Mouse (Mus musculus) kidney, embryonic 16.5 days (tissue): ENCODE data around the gene Gas2l1. TPM values are rescaled to one million over a fixed set of nuclear protein-coding genes. Genes with fewer than 3 reads are reported as not detected.

Source experiments
- ATAC-seq: fragments of 200-750 bp; cut with Nextera tagmentation; 2 replicates; pipeline ENCODE4 v1.8.0; 2017; ENCODE audit warnings: moderate TSS enrichment; ENCODE audit not compliant: low FRiP score, low TSS enrichment
- H3K27ac ChIP-seq: fragments of 300-500 bp; sonication (generic); 2 replicates; pipeline ENCODE4 v1.5.1; 2014; ENCODE audit warnings: low read length
- H3K27me3 ChIP-seq: fragments of 300-500 bp; sonication (generic); 2 replicates; pipeline ENCODE4 v1.6.1; 2014; ENCODE audit warnings: low read length, control low read depth, mixed read lengths; ENCODE audit not compliant: insufficient read depth
- H3K36me3 ChIP-seq: fragments of 300-500 bp; sonication (generic); 2 replicates; pipeline ENCODE4 v1.6.1; 2014; ENCODE audit warnings: low read length, control low read depth, mixed read lengths; ENCODE audit not compliant: insufficient read depth
- H3K4me1 ChIP-seq: fragments of 300-500 bp; sonication (generic); 2 replicates; pipeline ENCODE4 v1.6.1; 2014; ENCODE audit warnings: low read length, control low read depth, mixed read lengths; ENCODE audit not compliant: insufficient read depth
- H3K4me2 ChIP-seq: fragments of 300-500 bp; sonication (generic); replicated peaks from 2 replicates; pipeline ENCODE4 v1.6.1; 2014; ENCODE audit warnings: low read depth, low read length
- H3K4me3 ChIP-seq: fragments of 300-500 bp; sonication (generic); 2 replicates; pipeline ENCODE4 v1.5.1; 2014; ENCODE audit warnings: mild to moderate bottlenecking, low read length
- H3K9ac ChIP-seq: fragments of 300-500 bp; sonication (generic); replicated peaks from 2 replicates; pipeline ENCODE4 v1.6.1; 2014; ENCODE audit warnings: low read length
- H3K9me3 ChIP-seq: fragments of 300-500 bp; sonication (generic); 2 replicates; pipeline ENCODE4 v1.6.1; 2016; ENCODE audit warnings: low read length, control low read depth
- WGBS: fragments of 180-500 bp; shearing (Covaris S2); extraction: QIAGEN DNeasy Blood & Tissue Kit; methylation state at CpG from one replicate; pipeline ENCODE4 v1.1.7; 2014; 5-methylcytosine and 5-hydroxymethylcytosine counted together
- polyA plus RNA-seq: library from polyadenylated mRNA; unstranded; fragments of >200 nt; fragmentation: Nextera tagmentation; extraction: Ambion mirVana; gene quantifications from 2 replicates; pipeline ENCODE4 v1.2.1, GENCODE M21; 2015

The Gas2l1 gene
- polyA plus RNA-seq, 1 experiment from 2014 or later, result 28.4 TPM

DNA sequence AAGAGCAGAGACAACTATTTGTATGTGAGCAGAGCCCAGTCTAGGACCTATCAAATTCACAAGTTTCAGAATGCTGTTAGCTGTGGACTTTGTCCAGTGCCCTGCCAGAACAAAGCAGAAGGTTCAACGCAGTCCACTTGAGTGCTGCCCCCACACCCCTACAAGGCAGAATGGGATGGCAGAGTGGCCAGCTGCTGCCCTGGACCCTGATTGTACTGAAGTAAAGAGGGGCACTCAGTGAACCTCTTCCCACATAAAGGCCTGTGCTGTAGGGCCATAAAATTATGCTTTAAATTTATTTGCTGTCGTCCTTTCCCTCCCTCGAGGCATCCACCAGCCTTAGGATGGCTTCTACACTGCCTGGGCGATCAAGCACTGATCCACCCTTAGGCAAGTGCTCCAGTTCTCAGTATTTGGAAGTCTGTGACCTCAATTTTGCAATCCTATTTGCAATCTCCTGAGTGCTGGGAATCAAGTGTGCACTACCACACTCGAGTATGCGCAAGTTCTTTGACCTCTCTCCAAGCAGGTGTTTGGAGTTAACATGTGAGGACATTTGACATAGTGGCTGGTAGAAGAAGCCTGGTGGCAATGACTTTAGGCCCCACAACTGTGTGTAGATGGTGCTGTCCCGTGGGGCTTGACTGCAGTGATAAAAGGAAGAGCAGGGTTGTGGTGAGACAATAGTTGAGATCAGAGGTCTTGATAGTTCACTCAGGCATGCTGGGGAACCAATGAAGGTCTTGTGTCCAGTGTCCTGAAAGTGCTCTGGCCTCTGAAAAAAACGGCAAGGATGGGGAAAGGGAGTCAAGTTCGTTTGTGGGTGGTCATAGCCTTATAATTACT is 3.2 kb upstream of the Gas2l1 start:
- Histone ChIP-seq H3K27ac (no peak overlapping the region), H3K36me3 (peaks cover 52% of the 10 kb centered on the region), H3K27me3 (no peaks in the 10 kb centered on the region), H3K4me2 (no peak overlapping the region), H3K9ac (no peak overlapping the region), H3K9me3 (no peaks in the 10 kb centered on the region), H3K4me1 (peaks cover 18% of the 10 kb centered on the region), H3K4me3 (no peak overlapping the region)
- no peak for ATAC-seq
- WGBS, result 83% methylated on average over 9 of the region's 9 CpGs

DNA sequence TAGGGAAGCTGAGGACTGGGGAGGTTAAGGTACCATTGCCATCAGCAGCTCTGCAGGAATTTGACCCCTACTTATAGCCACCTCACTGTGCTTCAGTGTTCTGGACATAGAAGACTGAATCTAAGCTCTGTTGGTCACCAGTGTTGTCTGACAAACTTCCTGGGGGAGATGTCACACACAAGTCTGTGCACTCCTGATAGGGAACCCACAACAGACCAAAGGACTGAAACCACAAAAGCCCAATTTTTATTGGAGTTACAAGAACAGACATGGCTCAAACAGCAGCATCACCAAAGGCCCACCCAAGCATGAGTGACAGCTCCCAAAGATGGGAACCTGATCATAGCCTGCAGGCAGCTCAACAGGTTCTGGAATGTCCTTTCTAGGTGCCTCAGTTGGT is 1.9 kb upstream of the Gas2l1 start:
- Histone ChIP-seq H3K27me3 (peaks cover 8% of the 10 kb centered on the region; the same call in 1 of the 2 replicates), H3K9me3 (no peaks in the 10 kb centered on the region), H3K4me1 (peaks cover 30% of the 10 kb centered on the region), H3K27ac (no peak overlapping the region), H3K4me2 (no peak overlapping the region), H3K9ac (no peak overlapping the region), H3K4me3 (no peak overlapping the region), H3K36me3 (peaks cover 39% of the 10 kb centered on the region)
- ATAC-seq, result no peak

DNA sequence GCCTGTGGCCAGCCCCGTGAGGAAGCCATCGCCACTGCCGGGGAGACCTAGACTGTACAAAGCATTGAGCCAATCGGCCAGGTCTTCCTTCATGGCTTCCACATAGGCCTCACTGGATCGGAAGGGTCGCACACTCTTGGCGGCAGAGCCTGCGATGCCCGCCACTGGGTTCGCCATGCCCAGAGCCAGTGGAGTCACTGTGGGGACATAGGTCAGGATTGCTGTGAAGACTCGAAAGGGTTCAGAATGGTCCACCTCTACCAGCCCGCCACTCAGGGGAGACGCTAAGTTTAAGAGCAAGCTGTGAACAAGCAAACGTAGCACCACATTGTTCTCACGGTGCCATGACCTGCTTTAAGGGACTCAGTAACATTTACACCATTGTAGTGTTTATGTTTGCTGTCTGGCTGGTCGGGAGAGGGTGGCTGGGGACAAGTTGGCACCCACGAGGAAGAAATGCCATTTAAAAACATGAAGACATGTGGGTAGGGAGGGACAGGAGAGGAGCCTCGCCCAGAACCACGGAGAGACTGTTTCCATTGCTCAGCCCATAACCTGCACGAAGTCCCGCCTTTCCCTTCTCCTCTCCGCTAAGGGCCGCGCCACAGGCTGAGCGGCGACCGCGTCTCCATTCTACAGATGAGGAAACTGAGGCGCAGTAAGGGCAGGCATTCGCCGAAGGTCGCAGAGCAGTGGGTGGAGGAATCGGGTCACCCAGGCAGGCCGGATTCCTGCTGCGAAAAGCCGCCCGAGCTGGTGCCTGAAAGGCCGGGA is 658 bp downstream of the Gas2l1 start:
- 15% methylated on average over 38 of the region's 38 CpGs for whole genome bisulfite sequencing
- peak overlapping the region; percentile 72 for H3K4me3 ChIP-seq
- H3K9ac ChIP-seq, result peak overlapping the region; percentile 79
- peaks cover 26% of the 10 kb centered on the region for H3K27me3 ChIP-seq
- no peak for ATAC-seq
- H3K4me2 ChIP-seq, result peak overlapping the region; percentile 73
- no peak overlapping the region for H3K27ac ChIP-seq
- peaks cover 45% of the 10 kb centered on the region for H3K4me1 ChIP-seq
- H3K9me3 ChIP-seq, result no peaks in the 10 kb centered on the region
- peaks cover 17% of the 10 kb centered on the region for H3K36me3 ChIP-seq

DNA sequence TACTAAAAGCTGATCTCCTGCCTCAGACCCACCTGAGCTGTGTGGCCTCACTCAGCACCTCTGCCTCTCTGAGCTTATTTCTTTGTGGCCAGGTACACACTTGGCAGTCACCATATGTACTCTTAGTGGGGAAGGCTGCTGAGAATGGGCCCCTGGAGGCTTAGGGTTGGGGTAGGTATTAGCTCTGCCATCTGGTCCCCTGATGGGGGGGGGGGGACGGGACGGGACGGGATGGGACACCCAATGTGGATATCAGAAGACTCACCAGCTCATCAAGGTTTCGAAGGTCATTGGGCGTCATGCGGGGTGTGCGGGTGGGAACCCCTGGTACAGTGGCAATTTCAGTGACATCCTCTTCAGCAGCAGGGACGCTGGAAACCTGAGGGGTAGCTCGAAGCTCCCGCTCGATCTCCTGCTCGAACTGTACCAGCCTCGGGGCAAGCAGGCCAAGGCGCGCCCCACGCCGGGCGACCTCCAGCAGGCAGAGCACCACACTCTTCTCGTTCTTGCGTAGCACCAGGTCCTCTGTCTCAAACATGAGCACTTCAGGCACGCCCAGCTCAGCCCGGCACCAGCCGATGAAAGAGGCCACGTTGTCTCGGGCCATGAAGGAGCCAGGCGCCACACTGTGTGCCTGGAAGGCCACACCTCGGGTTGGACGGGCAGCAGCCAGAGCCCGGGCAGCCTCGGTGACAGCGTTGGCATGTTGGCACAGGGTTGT is 1.4 kb downstream of the Gas2l1 start:
- peak overlapping the region; percentile 73 for H3K4me2 ChIP-seq
- 63% methylated on average over 31 of the region's 31 CpGs for WGBS
- peak overlapping the region; percentile 79 for H3K9ac ChIP-seq
- no peaks in the 10 kb centered on the region for H3K9me3 ChIP-seq
- H3K4me3 ChIP-seq, result peak overlapping the region; percentile 72
- no peak for ATAC-seq
- peaks cover 9% of the 10 kb centered on the region for H3K36me3 ChIP-seq
- H3K27me3 ChIP-seq, result peaks cover 34% of the 10 kb centered on the region
- H3K27ac ChIP-seq, result no peak overlapping the region
- peaks cover 52% of the 10 kb centered on the region for H3K4me1 ChIP-seq

DNA sequence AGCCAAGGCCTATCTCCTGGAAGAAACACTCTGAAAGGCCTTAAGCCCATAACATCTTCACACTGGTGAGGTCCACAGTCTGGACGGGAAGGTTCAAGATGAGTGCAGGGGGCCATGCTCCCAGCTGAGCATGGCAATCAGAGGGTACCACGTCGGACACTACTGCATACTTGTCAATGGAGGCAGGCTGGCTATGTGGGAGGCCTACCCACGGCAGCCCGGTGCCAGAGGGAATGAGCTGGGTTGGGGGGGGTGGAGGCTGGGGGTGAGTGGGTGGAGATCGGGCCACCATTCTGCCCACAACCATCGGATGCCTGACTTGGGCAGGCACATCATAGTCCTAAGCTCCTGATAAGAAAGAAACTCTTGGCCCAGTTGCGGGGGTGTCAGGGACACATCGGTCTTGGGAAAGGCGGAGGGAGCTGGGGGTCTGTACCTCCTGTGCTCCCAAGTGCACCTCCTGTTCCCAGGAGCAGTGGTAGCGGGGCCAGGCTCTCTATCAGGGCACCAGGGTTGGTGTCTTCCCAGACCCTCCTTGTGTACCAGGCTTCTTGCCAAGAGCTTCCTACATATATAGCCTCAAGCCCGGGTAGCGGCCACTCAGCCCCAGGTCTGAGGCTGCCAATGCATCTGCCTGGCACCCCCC is 2.1 kb downstream of the Gas2l1 start:
- Histone ChIP-seq H3K27me3 (peaks cover 34% of the 10 kb centered on the region), H3K27ac (no peak overlapping the region), H3K9me3 (no peaks in the 10 kb centered on the region), H3K4me1 (peaks cover 57% of the 10 kb centered on the region), H3K9ac (no peak overlapping the region), H3K36me3 (peaks cover 2% of the 10 kb centered on the region; the same call in 1 of the 2 replicates), H3K4me2 (no peak overlapping the region), H3K4me3 (no peak overlapping the region)
- WGBS, result 66% methylated on average over 13 of the region's 13 CpGs
- no peak for ATAC-seq

DNA sequence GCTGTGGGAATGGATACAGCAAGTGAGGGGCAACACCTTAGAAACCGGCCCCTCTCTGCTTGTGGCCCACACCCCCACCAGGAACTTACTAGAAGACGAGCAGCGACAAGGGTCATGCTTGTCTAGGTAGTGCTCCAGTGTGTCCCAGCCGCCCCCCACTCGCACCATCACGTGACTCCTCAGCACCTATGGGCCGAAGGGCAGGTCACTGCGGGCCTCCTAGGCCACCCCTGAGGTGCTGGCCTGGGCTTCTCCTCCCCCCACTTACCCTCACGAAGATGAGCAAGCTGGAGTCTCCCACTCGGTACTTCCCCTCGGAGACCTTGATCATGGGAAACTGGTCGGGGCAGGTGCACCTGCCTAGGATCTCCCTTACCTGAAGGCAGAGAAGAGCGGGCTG is 2.8 kb downstream of the Gas2l1 start:
- no peak for ATAC-seq
- Histone ChIP-seq H3K4me2 (peak overlapping the region; percentile 68), H3K9ac (peak overlapping the region; percentile 32; the same call in 1 of the 2 replicates), H3K27me3 (peaks cover 40% of the 10 kb centered on the region), H3K4me1 (peaks cover 63% of the 10 kb centered on the region), H3K36me3 (no peaks in the 10 kb centered on the region), H3K4me3 (peak overlapping the region; percentile 32), H3K9me3 (no peaks in the 10 kb centered on the region), H3K27ac (no peak overlapping the region)
- WGBS, result 23% methylated on average over 13 of the region's 13 CpGs

DNA sequence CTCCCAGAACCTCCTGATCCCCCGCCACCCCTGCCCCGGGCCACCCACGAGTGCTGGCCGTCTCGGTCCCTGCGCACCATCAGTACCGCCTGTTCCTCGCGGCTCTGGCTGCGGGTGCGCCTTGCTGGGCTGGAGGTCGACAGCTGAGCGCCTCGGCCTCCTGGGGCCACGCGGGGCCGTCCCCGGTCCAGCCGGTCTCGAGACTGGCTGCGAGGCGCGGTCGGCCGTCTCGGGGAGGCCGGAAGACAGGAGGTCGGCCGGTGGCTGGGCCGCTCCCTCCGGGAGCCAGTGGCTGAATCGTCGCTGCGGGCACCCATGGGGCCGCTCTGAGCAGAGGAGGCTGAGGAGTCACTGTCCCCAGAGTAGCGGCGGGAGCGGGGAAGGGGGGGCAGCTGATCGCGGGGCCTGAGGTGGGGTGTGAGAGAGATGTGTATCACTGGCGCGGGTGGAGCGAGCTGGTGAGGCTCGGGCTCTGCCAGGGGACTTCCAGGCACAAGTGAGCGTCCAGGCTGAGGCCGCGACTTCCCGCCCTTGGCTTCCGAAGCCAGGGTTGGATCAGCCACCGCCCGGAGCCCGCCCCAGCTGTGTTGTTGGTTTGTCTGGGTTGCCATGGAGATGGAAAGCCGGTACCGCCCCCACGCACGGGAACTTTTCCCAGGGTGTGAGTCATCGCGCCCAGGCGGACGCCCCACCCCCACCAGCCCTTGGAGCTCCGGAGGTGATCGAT is 3.6 kb downstream of the Gas2l1 start:
- peak overlapping the region; percentile 68 for H3K4me2 ChIP-seq
- ATAC-seq, result peak; percentile 25
- H3K27me3 ChIP-seq, result peaks cover 47% of the 10 kb centered on the region
- WGBS, result 2% methylated on average over 56 of the region's 62 CpGs
- peak overlapping the region; percentile 32 for H3K4me3 ChIP-seq
- peaks cover 69% of the 10 kb centered on the region for H3K4me1 ChIP-seq
- H3K36me3 ChIP-seq, result no peaks in the 10 kb centered on the region
- no peaks in the 10 kb centered on the region for H3K9me3 ChIP-seq
- no peak overlapping the region for H3K27ac ChIP-seq
- H3K9ac ChIP-seq, result peak overlapping the region; percentile 55

DNA sequence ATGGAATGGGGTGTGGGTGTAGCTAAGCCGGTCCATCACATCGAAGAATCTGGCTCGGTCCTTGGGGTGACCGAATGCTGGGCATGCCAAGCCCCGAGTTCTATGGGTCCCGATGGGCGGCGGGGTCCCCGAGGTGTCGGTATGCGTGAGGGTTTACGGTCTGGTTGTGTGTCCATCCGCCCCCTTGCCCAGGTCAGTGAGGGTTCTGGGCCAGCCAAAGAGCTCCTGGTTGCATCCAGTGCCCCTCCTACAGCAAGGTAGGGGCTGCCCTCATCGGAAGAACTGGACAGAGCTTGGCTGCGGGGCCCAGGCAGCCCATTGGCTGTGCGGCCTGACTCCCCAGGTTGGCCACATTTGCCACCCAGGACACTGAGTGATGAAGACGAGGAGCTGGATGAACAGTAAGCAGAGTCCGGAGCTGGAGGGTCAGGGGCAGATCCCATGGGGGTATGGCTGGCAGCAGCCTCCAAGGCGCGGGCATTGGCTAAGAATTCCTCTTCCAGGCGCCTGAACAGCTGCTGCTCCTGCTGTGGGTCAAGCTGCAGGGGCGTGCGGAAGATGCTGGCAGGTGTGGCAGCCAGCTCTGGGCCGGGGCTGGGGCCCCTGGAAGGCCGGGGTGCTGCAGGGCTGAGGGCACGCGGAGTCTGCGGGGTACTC is 4.2 kb downstream of the Gas2l1 start:
- H3K27ac ChIP-seq, result no peak overlapping the region
- H3K4me2 ChIP-seq, result peak overlapping the region; percentile 68
- H3K36me3 ChIP-seq, result no peaks in the 10 kb centered on the region
- H3K4me3 ChIP-seq, result peak overlapping the region; percentile 32
- H3K27me3 ChIP-seq, result peaks cover 48% of the 10 kb centered on the region
- H3K9me3 ChIP-seq, result no peaks in the 10 kb centered on the region
- 63% methylated on average over 28 of the region's 28 CpGs for WGBS
- H3K9ac ChIP-seq, result no peak overlapping the region
- ATAC-seq, result no peak
- peaks cover 74% of the 10 kb centered on the region for H3K4me1 ChIP-seq
